Mouse (Mus musculus): ENCODE measurements around the gene Trim27.
A peak's percentile ranks its signal among the peaks of the same experiment; 100 is the strongest.

The Trim27 gene

GRCm38 (mm10) chr13:21172241-21173027, 6.8 kb upstream of the Trim27 start:
- peak; percentile 75 to 84 for DNase-seq (ENCODE audit: low spot score in 2 of 2)

DNA sequence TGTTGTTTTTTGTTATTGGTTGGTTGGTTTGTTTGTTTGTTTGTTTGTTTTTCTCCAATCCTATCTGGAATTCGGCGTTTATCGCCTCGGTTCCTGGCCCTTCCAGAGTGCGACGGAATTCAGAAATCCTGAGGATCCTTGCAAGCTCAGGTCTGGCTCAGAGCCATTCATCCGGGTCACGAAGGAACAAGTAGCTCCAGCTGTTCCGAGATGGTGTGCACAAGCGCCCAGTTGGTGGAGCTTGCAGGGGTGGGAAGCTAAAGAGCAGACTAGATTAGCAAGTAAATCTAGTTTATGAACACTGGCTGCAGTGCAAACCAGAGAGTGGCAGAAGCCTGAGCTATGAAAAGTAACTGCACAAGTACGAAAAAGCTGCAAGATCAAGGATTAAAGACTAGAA, 6.2 kb upstream of the Trim27 start:
- DNase-seq (ENCODE audit: low spot score in 2 of 2): peak; percentile 88 to 91

DNA sequence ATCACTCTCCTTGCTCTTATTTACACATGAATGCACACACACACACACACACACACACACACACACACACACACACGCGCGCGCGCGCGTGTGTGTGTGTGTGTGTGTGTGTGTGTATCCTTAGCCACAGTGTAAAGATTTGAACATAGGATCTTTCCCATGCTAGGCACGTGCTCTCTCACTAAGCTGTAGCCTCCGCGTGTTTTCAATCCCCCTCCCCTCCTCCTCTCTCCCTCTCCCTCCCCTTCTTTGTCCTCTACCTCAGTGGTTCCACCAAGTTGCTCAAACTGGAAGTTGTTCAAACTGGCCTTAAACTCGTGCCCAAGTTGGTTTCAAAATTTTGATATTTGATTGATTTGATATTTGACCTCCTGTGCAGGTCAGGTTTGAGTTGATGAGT, 2.5 kb upstream of the Trim27 start:
- peak in 1 of 2 experiments; percentile 10 for DNase-seq (ENCODE audit: low spot score in 2 of 2)

GRCm38 (mm10) chr13:21177657-21178056, 1.6 kb upstream of the Trim27 start:
- DNase-seq (ENCODE audit: low spot score in 2 of 2): no peak

DNA sequence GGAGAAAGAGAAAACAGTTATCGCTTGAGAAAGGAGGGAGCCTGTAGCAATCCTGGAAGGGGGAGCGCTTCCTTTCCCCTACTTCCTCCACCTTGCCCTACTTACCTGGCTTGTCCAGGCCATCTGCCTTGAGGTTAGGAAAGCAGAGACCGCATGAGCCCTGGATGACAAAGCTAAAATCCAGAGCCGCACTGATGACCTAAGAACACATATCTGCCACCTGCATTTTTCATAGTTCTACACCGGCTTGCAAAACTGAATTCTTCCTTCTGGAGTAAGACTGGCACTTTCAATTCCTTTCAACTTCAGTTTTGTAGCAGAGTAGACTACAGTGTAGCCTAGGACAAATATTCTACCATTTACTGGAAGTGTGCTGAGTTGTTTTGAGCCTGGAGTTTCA, 881 bp upstream of the Trim27 start:
- DNase-seq (ENCODE audit: low spot score in 2 of 2): no peak

DNA sequence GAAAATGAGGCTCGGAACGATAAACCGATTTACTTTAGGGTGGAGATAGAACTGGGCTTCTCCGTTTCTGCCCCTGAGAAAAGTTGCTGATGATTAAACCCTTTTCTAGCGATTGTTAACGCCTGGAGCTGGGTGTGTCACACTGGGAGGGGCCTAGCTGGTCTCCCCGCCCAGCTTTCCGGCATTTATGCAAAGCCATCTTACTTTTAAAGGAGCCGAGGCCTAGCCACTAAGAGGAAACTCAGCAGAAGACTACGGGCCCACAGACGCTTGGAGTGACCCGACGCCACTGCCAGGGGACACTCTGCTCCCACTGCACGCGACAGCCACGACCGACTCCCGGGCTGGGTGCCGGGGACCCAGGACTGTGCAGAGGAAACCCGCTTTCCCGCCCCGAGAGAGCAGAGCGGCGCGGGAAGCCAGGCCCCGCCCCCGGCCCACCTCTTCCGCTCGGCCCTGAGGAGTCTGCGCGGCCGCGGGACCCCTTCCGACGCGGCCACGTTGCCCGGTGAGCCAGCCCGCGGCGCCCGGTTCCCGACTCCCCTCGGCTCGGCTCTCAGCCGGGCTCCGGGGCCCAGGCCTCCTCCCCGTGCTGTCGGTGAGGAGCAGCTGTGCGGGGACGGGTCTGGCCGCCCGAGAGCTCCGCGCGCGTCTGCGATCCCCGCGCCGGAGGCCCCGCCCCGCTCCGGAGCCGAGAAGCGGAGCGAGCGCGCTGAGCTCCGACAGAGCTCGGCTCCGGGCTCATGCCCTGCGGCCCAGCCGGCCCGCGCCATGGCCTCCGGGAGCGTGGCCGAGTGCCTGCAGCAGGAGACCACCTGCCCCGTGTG, 692 bp downstream of the Trim27 start:
- DNase-seq (ENCODE audit: low spot score in 2 of 2): peak; percentile 85 to 90

- peak; percentile 64 to 65 for DNase-seq (ENCODE audit: low spot score in 2 of 2)
Measured at GRCm38 (mm10) chr13:21180551-21181530, 1.6 kb downstream of the Trim27 start.

- no peak for DNase-seq (ENCODE audit: low spot score in 2 of 2)
Measured at GRCm38 (mm10) chr13:21181996-21182395, 2.8 kb downstream of the Trim27 start.

GRCm38 (mm10) chr13:21183066-21183465, 3.8 kb downstream of the Trim27 start:
- DNase-seq (ENCODE audit: low spot score in 2 of 2): no peak

- no peak for DNase-seq (ENCODE audit: low spot score in 2 of 2)
Measured at GRCm38 (mm10) chr13:21183661-21184060, 4.4 kb downstream of the Trim27 start.

DNA sequence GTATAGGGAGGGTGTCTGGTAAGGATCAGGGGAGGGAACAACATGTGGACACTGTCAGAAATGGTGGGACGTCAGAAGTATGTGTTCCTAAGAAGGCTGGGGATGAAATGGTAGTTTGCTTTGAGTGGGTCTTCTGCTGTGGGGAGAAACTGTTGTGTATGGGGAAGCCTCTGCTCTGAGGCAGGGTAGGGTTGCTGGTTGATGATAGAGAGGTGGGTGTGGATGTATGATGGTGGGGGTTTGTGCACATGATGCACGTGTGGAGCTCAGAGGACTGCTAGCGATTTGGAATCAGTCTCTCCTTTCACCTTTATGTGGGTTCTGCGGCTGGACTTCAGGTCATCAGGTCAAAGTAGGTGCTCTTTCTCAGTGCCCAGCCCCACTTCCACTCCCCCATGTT, 6.3 kb downstream of the Trim27 start:
- no peak for DNase-seq (ENCODE audit: low spot score in 2 of 2)

GRCm38 (mm10) chr13:21195406-21196228, 16.4 kb downstream of the Trim27 start:
- no peak for DNase-seq (ENCODE audit: low spot score in 2 of 2)

- DNase-seq (ENCODE audit: low spot score in 2 of 2): no peak
Measured at GRCm38 (mm10) chr13:21197721-21198120, 18.5 kb downstream of the Trim27 start.

GRCm38 (mm10) chr13:21198313-21198712, 19.1 kb downstream of the Trim27 start:
- no peak for DNase-seq (ENCODE audit: low spot score in 2 of 2)

GRCm38 (mm10) chr13:21199046-21200028, 20.1 kb downstream of the Trim27 start:
- DNase-seq (ENCODE audit: low spot score in 2 of 2): peak in 1 of 2 experiments; percentile 30

DNA sequence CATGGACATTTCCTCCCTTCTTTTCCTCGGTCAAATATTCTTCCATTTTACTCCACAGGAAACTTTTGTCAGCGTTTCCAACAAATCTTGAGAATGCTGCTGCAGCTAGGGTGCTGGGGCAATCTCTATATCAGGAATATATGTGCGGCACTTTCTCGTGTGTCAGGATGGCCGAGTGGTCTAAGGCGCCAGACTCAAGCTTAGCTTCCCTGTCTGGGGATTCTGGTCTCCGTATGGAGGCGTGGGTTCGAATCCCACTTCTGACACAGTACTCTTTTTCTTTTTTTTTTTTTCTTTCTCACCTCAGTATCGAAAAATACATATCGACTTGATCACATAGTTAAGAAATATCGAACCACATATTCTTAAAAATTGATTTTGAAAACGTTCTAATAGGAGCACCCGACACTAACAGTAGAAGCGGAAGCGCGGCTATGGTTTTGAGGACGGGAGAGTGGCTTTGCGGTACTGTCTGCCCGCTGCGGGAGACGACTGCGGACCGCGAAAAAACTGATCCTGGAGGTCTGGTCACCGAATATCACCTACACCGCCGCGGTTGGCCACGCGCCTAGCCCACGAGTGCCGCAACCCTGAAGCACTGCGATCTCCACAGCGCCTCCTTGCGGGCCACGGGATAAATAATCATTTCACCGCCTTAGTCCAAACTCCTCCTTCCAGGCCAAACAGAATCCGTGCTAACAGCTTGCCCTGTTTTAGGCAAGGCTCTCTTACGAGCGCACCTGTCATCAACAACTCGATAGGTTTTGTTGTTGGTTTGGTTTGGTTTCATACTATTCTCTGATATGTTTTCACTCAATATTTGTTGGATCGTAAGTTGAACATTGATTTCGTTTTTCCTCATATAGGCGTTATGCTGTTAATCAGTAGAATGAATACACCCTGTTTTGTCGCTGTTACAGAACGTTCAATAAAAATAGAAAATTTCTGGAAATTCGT, 21.1 kb downstream of the Trim27 start:
- DNase-seq (ENCODE audit: low spot score in 2 of 2): peak; percentile 91 to 94

DNA sequence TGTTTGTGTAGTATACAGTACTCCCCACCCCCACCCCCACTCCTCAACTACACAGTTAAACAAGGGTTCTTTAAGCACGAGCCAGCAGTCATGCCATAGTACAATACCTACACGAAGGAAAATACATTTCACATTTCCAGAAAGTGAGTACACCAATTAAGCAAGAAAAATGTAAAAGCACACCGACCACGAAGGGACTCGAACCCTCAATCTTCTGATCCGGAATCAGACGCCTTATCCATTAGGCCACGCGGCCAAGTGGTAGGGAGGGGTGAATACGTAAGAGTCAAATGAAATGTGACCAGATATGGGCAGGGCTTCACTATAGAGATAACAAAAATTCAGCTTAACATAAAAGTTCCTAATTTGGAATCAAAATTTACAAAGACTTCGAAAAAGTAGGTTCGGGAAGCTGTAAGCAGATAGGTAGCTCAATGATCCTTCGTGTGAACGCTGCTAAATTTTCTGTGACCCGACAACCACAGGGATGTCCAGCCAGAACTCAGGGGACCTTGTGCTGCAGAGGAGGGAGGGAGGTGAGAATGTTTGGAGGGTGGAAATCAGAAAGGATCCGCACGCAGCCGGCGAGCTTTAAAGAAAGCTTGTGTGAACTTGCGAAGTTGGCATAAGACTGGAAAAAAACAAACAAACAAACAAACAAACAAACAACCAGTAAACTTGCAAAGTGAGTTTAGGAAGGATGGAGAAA, 36.2 kb downstream of the Trim27 start:
- DNase-seq (ENCODE audit: low spot score in 2 of 2): peak; percentile 80 to 86

GRCm38 (mm10) chr13:21216781-21217180, 37.5 kb downstream of the Trim27 start:
- DNase-seq (ENCODE audit: low spot score in 2 of 2): no peak
